Mouse (Mus musculus) adrenal gland, adult 8-10 months (tissue): ENCODE data around the gene Fndc3b. TPM values are rescaled to one million over a fixed set of nuclear protein-coding genes. Genes with fewer than 3 reads are reported as not detected.
A peak's percentile ranks its signal among the peaks of the same experiment; 100 is the strongest.

Source experiments
- DNase-seq: peaks from one replicate; pipeline ENCODE4 v3.0.0; 2022
- total RNA-seq, 4 experiments: library from RNA; stranded (reverse); gene quantifications; 2 replicates each; pipeline ENCODE4 v1.2.4; 2022

Fndc3b gene
- total RNA-seq, 4 experiments from 2014 or later, result 97.2 to 128 (median 115) TPM

DNA sequence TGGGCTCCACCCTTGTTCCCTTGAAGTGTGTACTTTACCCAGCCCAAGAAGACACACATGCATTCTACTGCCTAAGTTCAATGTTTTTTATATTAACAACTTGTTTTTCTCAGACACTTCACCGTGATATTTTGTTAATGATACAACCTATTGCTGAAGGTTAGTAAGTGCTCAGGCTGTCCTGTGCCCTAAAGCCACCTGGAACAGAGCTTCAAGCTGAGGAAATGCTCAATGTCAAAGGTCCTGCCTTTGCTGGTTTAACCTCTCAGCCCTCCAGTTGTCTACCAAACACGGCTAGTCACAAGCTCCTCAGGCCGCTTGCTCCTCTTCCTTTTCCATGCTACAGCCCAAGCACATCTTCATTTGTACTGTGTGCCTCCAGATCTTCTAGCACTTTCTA, 157.3 kb downstream of the Fndc3b start:
- DNase-seq, result no peak

- no peak for DNase-seq
Measured at GRCm38 (mm10) chr3:27551005-27551404, 160.1 kb downstream of the Fndc3b start.

DNA sequence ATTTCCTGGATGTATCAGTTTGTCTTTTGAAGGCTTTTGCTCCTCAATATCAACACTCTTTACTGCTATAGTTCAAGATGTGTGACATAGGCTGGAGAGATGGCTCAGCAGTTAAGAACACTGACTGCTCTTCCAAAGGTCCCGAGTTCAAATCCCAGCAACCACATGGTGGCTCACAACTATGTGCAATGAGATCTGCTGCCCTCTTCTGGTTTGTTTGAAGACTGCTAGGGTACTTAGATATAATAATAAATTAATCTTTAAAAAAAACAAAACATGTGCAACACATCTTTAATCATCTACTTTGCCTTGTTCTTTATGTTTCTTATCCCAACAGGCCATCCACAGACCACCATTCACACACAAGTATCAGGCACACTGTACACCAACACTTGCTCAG, 160.7 kb downstream of the Fndc3b start:
- no peak for DNase-seq

DNA sequence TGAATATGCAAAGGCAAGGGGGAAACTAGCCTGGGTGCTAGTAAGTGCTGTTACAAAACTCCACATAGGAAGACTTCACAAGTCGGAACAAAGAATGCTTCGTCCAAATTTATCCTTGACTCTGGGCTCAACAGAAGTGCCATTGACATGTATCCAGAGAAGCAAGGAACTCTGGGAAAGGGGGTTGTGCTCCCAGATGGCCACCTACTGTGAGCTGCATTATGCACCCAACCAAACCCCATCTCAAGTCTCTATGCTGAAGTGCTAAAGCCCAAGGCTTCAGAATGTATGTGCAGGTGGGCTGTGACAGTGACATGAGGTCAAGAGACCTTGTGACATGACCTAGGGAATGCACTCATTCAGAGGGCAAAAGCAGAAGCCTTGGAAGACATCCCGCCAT, 165.5 kb downstream of the Fndc3b start:
- no peak for DNase-seq

GRCm38 (mm10) chr3:27544061-27544460, 167.0 kb downstream of the Fndc3b start:
- no peak for DNase-seq

DNA sequence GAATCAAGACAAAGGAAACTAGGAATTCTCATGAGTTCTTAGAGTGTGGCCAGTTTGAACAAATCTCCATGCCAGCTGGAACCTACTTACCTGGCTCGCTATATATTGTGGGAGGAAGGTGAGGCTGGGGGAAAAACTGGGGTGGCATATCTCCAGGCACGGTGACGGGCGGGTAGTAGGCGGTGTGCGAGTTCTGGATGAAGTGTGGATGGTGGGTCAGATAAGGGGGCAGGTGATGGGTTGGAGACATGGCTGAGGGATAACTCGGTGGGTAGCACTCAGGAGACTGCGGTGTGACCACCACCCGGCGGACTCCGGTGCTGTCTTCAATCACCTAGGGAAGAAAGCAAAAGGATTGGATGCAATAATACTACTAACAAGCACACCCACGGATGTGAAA, 169.3 kb downstream of the Fndc3b start:
- DNase-seq, result no peak

DNA sequence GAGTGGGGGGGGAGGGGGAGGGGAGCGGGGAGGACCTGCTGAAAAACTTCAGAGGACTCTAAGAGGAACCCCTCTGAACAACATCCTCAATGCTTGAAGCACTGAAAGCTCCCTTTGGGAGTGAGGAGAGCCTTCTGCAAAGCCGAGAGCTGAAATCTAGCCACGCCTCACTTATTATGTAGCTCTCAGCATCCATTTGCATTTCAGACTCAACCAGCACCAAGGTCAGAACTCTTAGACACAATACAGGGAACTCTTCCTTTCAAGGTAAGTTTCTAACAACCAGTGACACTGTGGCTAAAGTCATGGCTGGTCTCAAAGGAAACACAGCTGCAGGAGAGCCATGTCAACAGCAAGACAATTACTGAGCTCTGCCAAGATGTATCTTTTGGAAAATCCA, 169.9 kb downstream of the Fndc3b start:
- no peak for DNase-seq

DNA sequence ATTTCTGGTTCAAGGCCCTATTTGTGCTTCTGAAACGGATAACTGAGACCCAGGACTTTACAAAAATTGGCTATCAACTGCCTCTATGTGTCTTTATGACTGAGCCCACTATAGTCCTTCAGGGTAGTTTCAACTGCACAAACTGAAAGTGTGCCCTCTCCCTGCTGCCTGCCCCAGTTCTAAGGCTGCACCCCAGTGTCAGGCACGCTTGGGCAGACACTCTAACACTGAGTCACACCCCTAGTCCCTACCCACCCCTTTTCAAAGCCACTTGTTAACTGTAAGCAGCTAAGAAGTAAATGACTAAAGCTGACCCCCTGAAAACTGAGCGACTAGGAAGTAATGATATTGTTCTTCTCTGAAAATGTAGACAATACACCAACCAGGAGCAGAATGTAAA, 176.9 kb downstream of the Fndc3b start:
- no peak for DNase-seq

- no peak for DNase-seq
Measured at GRCm38 (mm10) chr3:27533721-27534120, 177.4 kb downstream of the Fndc3b start.

GRCm38 (mm10) chr3:27531993-27532392, 179.1 kb downstream of the Fndc3b start:
- DNase-seq, result peak; percentile 30

GRCm38 (mm10) chr3:27530370-27530769, 180.7 kb downstream of the Fndc3b start:
- no peak for DNase-seq

GRCm38 (mm10) chr3:27529221-27530051, 181.7 kb downstream of the Fndc3b start:
- DNase-seq, result peak; percentile 48

GRCm38 (mm10) chr3:27526991-27527390, 184.1 kb downstream of the Fndc3b start:
- no peak for DNase-seq

DNA sequence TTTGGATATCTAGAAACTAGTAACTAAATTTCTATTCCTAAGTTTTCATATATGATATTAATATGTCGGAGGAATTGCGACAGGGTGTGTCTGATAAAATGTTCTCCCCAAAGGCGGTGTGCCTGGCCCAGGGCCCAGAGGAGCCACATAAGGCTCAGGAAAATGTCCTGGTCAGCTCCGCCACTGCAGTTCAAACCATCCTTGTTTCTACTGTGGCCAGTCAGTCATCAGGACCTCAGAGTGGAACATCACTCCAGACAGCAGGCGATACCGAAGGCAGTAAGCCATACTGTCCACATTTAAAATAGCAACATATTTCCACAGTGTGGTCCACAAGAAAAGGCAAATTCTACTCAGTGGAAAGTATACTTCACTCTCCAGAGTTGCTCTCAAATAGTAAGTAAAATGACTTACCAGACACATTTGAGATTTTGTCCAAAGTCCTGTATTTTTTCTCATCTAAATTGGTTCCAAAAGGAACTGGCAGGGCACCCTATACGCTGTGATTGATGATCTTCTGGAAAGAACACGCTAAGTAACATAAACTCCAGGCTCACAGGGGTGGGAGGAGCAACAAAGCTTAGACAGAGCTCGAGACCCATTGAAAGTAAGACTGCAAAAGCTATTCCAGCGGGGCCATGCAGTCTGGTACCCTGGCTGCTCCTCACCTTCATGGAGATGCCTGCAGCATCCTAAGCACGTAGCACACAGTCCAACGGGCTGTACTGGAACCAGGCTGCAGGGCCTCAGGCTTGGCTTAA, 187.8 kb downstream of the Fndc3b start:
- no peak for DNase-seq

DNA sequence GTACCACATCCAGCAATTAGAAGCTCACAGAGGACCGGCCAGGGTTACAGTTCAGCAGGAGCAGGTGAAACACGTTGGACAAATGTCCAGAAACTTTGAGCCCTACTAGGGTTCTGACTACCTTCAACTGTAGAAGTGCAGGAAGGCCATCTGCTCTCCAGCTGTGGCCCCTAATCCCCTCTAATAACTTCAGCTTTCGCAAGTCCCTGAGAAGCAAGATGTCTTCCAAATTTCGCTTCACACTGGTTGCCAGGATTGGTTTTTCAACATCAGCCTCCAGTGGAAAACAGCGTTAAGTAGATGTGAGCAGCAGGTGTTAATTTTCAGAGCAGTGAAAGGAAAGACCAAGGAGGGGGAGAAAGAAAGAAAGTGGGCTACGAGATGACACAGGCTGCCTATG, 190.7 kb downstream of the Fndc3b start:
- DNase-seq, result no peak

DNA sequence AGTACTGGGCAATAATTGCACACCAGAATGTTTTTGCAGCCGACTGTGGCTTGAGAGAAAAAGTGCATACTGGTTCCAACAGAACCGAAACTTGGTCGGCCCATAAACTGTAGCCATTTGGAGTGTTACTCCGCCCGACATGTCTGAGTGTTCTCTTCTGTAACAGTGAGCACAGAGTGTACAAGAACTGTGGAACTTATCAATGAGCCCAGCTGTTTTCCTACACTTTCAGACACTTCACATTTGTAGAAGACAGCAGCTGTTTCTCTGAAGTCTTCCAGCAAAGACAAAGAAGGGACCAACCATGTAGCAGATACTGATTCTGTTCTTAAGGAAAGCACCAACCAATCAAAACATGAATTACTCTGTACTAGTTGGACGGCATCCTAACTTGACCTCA, 191.6 kb downstream of the Fndc3b start:
- DNase-seq, result no peak

DNA sequence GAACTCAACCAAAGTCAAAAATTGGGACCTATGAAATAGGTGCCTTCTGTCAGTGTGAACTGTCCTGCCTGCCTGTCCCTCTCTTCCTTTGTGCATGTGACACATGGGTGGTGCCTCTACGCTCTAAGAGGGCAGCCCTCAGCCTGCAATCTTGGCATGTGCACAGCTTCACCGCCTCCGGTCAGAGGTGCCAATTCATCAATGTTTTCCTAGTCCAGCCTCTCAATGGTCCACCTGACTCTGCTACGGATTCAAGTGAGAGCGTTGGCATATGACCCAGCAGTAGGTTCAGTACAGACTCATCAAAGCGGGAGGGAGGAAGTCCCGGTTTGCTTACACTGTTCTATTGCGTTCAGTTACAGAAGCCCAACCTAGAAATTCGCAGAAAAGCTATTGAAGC, 192.2 kb downstream of the Fndc3b start:
- DNase-seq, result no peak

- no peak for DNase-seq
Measured at GRCm38 (mm10) chr3:27516536-27516935, 194.6 kb downstream of the Fndc3b start.

DNA sequence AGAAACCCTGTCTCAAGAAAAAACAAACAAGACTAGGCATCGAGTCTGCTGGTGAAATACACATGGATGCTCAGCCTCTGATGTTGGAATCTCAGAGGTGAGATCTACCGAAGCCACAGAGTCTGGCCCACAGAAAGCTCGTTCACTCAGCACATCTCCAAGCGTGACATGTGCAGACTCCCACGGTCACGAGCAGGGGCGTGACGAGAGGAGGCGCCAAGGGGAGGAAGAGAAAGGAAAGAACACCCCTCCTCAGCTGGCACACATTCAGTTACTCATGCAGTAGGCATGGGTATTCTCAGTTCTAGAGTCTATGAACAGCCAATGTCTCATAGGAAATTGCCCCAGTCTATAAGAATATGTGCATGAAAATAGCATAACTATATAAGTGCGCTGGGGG, 199.3 kb downstream of the Fndc3b start:
- DNase-seq, result no peak

DNA sequence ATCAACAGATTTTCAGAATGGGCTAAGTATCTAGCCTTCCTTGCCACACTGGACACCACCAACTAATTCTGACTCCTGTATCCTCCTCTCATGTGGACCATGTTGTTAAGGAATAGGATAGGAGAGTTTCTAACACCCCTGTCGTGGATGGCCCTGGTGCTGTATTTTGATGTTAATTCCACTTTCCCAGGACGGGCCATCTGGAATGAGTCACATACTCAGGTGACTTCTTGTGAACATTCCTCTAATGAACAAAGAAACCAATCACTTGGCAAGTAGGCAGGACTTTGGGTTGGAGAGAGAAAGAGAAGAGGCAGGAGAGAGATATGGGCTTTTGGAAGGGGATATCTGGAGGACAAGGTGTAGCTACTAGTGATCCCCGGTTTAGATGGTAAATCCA, 204.2 kb downstream of the Fndc3b start:
- DNase-seq, result no peak

DNA sequence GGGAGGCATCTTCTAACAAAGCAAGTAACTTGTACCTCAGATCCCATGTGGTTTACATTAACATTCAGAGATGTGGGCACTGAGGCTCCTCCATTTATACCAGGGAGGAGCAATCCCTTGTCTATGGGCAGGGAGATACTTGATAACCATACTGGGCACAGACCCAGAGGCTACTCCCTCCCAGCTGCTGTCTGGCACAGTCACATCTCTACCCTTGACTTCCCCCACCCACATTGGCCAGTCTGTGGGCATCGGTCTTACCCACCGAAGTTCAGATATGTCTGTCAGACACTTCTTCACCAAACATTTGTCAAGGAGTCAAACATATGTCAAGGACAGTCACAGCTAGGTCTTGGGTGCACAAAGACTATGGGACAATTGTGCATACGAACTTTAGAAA, 205.5 kb downstream of the Fndc3b start:
- DNase-seq, result no peak

DNA sequence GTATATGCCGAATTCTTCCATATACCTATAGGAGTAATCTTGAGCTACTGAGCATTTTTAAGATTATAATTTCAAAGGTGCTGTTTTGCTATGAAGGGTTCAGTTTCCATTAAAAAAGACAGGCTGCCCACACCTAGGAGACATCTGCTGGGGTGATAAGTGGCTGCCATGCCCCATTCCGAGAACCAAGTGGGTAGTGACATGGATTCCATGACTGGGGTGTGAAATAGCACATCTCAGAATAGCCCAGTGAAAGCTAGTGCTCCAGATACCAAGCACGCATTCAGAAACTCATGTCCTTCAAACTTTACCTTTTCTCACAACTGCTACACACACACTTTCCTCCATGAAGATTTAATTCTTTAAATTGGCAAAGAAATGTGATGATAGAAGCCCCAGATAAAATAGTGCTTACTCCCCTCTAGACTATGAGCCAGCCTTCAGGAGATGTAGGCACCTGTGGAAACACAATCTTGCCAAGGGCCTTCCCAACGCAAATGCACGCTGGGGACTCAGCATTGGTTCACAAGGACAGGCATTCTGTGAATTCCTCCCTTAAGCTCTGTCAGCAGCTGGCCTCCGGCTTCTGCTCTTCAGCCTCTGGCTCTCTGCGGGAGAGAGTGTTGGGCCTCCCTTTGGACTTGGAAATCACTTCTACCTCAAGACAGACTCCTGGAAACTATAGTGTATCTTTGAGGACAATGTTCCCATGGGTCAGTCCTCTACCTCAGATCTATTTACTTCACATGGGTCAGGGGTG, 207.6 kb downstream of the Fndc3b start:
- DNase-seq, result no peak
